Mouse (Mus musculus): ENCODE results near the gene Col16a1.

Col16a1 gene

DNA sequence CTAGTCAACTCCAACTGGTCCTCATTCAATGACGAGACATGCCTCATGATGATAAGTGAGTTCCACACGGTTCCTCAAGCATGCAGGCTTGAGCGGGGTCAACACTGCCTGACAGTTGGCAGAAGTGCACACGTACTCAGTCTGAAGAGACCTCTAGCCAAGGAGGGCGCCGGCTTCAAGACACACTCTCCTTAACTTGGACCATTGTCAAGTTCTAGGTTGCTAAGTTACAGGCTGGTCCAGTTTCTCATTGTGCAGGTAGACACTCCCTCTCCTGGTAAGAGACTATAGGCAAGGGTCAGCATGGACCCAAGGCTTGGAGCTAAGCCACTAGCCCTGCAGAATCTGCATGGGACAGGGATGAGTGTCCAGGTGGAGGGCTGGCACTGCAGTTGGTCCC lies 77.5 kb downstream of the Col16a1 start:
- in situ Hi-C loops (cut with MboI; ENCODE audit: low sequenced_read_pairs) = no loop called here

DNA sequence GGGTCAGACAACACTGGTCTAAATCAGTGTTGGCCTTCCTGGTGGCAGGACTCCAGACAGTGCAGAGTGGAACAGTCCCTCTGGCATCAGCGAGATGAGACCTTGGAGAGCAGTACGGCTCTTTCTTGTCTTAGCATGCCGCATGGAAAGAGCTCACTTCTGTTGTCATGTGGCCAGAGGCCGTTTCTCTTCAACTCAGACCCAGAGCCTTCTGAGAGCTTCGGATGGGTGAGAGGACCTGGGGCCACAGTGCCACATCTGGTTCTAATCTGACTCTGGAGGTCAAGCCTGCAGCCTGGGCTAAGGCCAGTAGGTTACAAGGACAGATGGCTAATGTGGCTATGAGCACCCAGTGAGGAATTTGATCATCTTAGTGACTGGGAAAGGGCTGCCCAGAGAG lies 78.3 kb downstream of the Col16a1 start:
- in situ Hi-C loops (cut with MboI; ENCODE audit: low sequenced_read_pairs) = no loop called here

DNA sequence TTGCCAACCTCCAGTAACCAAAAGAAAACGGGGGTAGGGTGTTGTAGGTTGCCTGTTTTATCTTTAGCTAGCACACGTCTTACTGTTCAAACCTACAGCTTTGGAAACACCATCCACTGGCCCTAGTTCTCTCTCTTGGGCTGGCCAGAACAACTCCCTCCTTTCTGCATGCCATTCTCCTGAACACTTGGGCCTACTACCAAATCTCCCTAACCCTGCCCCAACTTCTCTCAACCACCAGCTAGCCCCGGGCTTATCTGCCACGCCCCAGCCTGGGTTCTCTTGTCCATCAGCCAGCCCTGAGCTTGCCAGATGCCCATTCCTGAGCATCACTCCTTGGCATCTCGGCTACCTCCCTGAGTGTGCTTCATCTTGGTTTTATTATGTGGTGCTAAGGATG lies 81.3 kb downstream of the Col16a1 start:
- in situ Hi-C loops (cut with MboI; ENCODE audit: low sequenced_read_pairs) = no loop called here

DNA sequence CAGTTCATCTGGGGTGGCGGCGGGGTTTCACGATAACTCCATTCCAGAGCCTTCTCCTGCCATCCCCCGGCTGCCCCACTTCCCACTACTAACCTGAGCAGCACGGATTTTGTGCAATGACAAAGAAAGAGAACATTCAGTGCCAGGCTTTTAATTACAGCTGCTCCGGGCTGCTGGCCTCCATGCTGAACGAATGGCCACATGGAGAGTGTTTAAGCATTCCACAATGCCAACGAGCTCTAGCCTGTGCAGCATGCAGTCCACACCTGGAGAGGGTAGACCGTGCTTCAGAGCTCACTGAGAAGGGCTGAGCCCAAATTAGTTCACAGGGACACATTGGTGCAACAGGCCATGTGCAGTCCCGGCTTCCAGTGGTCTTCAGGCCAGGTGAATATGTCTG lies 82.4 kb downstream of the Col16a1 start:
- in situ Hi-C loops (cut with MboI; ENCODE audit: low sequenced_read_pairs) = no loop called here

DNA sequence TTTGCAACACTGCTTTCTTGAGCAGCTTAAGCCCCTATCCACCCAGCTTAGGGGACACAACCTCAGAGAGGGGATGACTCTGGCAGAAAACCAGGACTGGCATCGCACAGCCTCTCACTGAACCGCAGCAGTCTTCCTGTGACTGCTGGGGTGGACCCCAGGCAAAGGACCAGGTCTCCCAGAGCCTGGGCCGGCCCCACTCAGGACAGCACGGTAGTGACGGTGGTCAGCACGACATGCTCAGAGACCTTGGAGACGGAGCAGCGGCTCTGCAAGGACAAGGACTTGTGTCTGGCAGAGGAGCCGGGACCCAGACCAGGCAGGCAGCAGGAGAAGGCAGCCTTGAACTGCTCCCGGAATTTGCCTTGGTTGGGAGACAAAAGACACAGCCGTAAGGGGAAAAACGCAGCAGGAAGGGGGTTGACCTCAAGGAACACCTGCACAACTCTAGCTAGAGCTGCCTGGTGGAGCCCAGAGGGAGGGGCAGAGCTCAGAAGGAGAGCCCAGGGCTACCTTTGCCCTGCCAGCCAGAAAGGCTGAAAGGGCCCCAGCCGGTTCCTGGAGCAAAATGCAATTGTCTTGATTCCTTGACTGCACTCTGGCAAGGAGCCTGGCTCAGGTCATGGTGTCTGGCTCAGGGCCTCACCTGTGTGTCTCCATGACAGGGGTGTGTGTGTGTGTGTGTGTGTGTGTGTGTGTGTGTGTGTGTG lies 83.2 kb downstream of the Col16a1 start:
- in situ Hi-C loops (cut with MboI; ENCODE audit: low sequenced_read_pairs) = no loop called here

DNA sequence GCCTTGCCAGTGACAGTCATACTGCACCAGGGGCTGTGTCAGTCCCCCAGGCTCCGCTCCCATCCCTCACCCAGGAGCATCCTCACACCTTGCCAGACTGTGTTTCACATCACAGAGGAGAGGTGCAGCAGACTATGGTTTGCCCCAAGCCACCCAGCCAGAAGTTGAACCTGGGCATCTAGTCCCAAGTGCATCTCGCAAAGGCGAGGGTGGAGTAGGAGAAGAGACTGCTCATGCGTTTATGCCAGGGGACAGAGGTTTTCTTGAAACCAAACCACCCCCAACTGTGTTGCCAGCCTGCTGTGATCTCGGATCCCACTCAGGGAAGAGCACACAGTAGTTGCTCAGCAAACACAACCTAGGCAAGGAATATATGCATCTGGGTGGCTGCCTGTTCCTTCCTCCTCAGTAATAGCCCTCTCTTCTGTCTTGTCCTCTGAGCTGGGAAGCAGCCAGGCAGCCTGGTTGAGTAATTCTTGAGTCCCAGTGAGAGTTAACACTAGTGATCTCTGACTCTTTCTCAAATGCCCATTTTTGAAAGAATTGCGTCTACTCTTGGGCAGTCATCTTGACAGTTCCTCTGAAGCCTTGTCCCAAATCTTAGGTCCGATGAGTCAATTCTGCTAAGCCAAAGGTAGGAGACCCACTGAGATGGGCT lies 83.9 kb downstream of the Col16a1 start:
- in situ Hi-C loops (cut with MboI; ENCODE audit: low sequenced_read_pairs) = no loop called here

DNA sequence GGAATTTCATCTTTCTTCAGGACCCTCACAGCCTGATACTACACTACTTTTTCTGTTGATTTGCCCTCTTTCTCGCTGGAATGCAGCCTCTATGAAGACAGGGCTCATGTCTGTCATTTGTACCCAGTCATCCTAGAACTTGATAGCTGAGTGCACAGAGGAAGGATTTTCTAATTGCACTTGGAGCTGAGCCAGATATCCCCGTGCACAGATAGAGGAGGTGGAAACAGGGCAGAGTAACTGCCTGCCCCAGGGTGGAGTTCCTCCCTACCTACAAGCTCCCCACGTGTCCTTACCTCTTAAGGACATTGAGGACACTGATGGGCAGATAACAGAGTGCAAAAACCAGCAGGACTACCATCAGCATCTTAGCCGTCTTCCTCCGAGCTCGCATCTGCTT lies 85.8 kb downstream of the Col16a1 start:
- in situ Hi-C loops (cut with MboI; ENCODE audit: low sequenced_read_pairs) = no loop called here

DNA sequence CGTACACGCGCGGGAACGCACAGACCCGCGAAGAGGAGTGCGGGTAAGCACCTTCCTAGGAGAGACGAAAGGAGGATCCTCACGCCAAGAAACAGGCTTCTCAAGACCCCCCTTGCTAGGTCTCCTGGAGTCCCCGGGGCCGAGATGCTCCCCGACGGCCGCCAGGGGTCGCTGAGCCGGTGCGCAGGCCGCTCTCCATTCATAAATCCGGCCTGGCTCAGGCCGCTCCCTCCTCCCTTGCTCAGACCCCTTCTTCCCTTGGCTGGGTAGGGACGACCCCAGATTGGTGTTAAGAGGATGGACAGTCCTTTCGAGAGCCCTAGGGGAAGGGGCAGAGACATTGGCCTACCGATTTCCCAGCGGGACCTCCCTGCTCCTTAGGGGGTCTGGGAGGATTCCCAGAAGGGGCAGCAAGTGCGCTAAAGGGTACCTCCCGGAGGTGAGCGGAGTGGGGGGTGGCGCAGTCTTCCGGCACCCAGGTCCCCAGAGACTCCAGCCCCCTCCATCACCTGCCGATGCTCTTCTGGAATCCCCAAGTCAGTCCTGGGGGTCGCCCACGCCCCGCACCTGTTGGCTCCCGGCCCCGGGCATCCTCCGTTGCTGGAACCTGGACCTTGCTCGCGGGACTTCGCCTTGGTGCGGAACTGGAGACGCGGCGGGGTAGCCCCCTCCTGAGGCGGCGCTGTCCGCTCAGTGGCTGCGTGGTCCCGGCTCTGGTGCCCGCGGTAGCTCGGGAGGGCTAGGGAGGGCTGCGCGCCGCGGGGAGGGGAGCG lies 91.0 kb downstream of the Col16a1 start:
- in situ Hi-C loops (cut with MboI; ENCODE audit: low sequenced_read_pairs) = no loop called here

DNA sequence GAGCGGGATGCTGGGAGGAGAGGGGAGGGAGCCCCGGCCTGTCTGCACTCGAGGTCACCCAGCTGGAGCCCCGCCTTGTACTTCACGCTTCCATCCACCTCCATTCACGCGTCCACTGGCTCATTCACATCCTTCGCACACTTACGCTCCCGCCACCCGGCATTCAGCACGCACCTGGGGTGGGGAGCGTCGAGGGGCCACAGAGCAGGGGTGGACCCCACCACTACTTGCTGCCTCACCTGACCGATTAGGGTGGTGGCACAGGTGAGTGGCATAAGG lies 91.5 kb downstream of the Col16a1 start, which contains the start of gene Hcrtr1:
Gene Hcrtr1, minus strand, starts transcription at position 146 of the 279 bp plus-strand sequence.
- in situ Hi-C loops (cut with MboI; ENCODE audit: low sequenced_read_pairs) = no loop called here

DNA sequence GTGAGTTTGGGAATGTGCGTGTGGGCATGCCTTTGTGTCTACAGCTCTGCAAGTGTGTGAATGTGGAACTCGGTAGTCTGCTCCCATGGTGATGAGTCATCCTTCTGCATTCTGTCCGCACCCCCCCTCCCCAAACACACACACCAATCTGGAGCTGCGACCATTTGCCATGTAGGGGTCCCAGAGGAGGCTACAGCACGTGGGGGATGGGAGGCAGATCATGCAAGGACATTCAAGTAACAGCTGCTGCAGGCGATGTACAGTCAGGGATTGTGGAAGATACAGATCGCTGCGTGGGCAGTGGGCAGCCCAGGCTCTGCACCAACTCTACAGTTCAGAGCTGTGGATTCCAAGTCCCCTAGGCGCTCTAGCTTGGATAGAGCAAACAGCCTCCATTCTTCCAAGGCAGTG lies 93.4 kb downstream of the Col16a1 start:
- in situ Hi-C loops (cut with MboI; ENCODE audit: low sequenced_read_pairs) = no loop called here

DNA sequence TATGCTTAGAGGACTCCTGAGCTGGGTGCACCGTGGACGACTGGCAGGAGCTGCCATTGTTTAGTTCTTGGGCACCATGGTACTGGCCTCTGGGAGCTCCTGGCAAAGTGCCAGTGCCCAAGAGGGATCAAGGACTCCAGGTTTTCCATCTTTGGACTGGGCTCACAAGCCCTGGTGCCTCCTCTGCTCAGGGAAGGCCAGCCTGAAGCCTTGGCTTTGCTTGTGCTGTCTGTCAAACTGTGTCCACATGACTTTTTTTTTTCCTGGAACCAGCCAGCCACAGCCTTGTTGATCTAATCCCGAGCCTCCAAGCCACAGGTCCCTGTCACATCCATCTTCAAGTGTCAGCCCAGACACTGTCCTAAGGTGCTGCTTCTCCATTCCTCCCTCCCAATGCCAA lies 94.1 kb downstream of the Col16a1 start:
- in situ Hi-C loops (cut with MboI; ENCODE audit: low sequenced_read_pairs) = no loop called here

DNA sequence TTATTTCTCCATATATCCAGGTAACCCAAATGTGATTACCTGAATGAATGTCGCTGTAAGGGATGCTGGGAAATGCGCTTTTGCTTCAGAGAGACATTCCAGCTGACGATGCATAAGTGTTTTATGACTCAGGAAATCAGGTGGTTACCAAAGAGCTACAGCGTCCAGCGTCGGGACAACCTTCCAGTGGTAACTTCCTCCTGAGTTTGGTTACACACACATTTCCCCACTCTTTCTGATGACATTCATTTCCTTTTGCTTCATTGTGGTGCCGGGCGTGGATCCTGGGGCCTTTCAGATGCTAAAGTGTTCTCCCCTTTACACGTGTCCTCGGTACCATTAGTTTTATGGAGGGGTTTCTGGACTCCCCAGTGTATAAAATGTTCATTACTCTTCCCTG lies 100.8 kb downstream of the Col16a1 start:
- in situ Hi-C loops (cut with MboI; ENCODE audit: low sequenced_read_pairs) = no loop called here
